Mouse (Mus musculus) liver, adult 2 months (tissue): ENCODE measurements at regions not wholly inside any gene's neighbourhood (a gene's known extent, or its start where the extent isn't known, plus 50 kb on each side); places are given as distances from the start of the nearest gene placed in this dataset.

ENCODE experiments used
- DNase-seq: peaks from one replicate; pipeline ENCODE4 v3.0.0-alpha.2; 2011; ENCODE audit warnings: low read depth, low spot score; ENCODE audit errors: extremely low read depth
- H3K27ac ChIP-seq: fragments of 200-500 bp; replicated peaks from 2 replicates; pipeline ENCODE4 v1.5.1; 2012; ENCODE audit warnings: low read depth, mild to moderate bottlenecking, control low read depth, inconsistent platforms, low read length; ENCODE audit not compliant: insufficient read depth
- H3K27me3 ChIP-seq: fragments of 200-500 bp; 2 replicates; pipeline ENCODE4 v1.6.1; 2012; ENCODE audit warnings: mild to moderate bottlenecking, moderate library complexity, low read length, inconsistent platforms; ENCODE audit not compliant: control insufficient read depth, insufficient read depth
- H3K36me3 ChIP-seq: fragments of 200-500 bp; 2 replicates; pipeline ENCODE4 v1.6.1; 2012; ENCODE audit warnings: low read length, inconsistent platforms; ENCODE audit not compliant: control insufficient read depth, insufficient read depth
- H3K4me1 ChIP-seq: fragments of 200-500 bp; 2 replicates; pipeline ENCODE4 v1.6.1; 2011; ENCODE audit warnings: low read length; ENCODE audit not compliant: control insufficient read depth, insufficient read depth
- H3K4me3 ChIP-seq: fragments of 200-500 bp; 2 replicates; pipeline ENCODE4 v1.5.1; 2011; ENCODE audit warnings: low read depth, mild to moderate bottlenecking, control low read depth, low read length, moderate library complexity; ENCODE audit not compliant: insufficient read depth
- H3K79me2 ChIP-seq: fragments of 200-500 bp; 2 replicates; pipeline ENCODE4 v1.6.1; 2012; ENCODE audit warnings: inconsistent platforms, mild to moderate bottlenecking, low read length, moderate library complexity; ENCODE audit not compliant: control insufficient read depth, insufficient read depth
- H3K9ac ChIP-seq: fragments of 200-500 bp; 2 replicates; pipeline ENCODE4 v1.6.1; 2012; ENCODE audit warnings: low read depth, mild to moderate bottlenecking, control low read depth, inconsistent platforms, low read length
- CTCF ChIP-seq: fragments of 200-500 bp; IDR thresholded peaks from 2 replicates; pipeline ENCODE4 v1.5.1; 2011; ENCODE audit warnings: low read depth, low read length, control low read depth
- POLR2A ChIP-seq: fragments of 200-500 bp; IDR thresholded peaks from 2 replicates; pipeline ENCODE4 v1.6.1; 2011; ENCODE audit warnings: low read length, control low read depth; ENCODE audit not compliant: insufficient read depth; ENCODE audit errors: extremely low read depth
- WGBS: fragments of 180-500 bp; shearing (Covaris S2); methylation state at CpG from one replicate; pipeline ENCODE4 v1.1.7; 2018; 5-methylcytosine and 5-hydroxymethylcytosine counted together

GRCm38 (mm10) chr13:110578159-110578558 is 183.3 kb downstream of the Plk2 start:
- WGBS = 68% methylated on average over 7 of the region's 7 CpGs
- H3K4me3 ChIP-seq = no peak overlapping the region
- H3K9ac ChIP-seq = no peak overlapping the region
- H3K36me3 ChIP-seq = no peaks in the 10 kb centered on the region
- H3K27ac ChIP-seq = no peak overlapping the region; the same call in 1 of the 2 replicates
- peak; percentile 74 for DNase-seq
- no peaks in the 10 kb centered on the region for H3K4me1 ChIP-seq
- no peaks in the 10 kb centered on the region for H3K79me2 ChIP-seq
- no peaks in the 10 kb centered on the region for H3K27me3 ChIP-seq
- no peak for TF ChIP-seq POLR2A
- TF ChIP-seq CTCF = no peak

GRCm38 (mm10) chr13:110580166-110580565 is 185.3 kb downstream of the Plk2 start:
- no peaks in the 10 kb centered on the region for H3K79me2 ChIP-seq
- no peaks in the 10 kb centered on the region for H3K4me1 ChIP-seq
- DNase-seq = no peak
- WGBS = 85% methylated on average over 4 of the region's 4 CpGs
- no peak overlapping the region for H3K9ac ChIP-seq
- TF ChIP-seq POLR2A = no peak
- no peak for TF ChIP-seq CTCF
- no peak overlapping the region for H3K27ac ChIP-seq
- no peaks in the 10 kb centered on the region for H3K27me3 ChIP-seq
- H3K36me3 ChIP-seq = no peaks in the 10 kb centered on the region
- H3K4me3 ChIP-seq = no peak overlapping the region

- 75% methylated on average over 5 of the region's 5 CpGs for WGBS
- Histone ChIP-seq H3K9ac (no peak overlapping the region), H3K4me1 (no peaks in the 10 kb centered on the region), H3K4me3 (no peak overlapping the region), H3K27ac (no peak overlapping the region), H3K27me3 (no peaks in the 10 kb centered on the region), H3K79me2 (no peaks in the 10 kb centered on the region), H3K36me3 (no peaks in the 10 kb centered on the region)
- DNase-seq = no peak
- TF ChIP-seq POLR2A (no peak), CTCF (no peak)
These were observed 185.7 kb downstream of the Plk2 start for GRCm38 (mm10) chr13:110580570-110580969.

DNA sequence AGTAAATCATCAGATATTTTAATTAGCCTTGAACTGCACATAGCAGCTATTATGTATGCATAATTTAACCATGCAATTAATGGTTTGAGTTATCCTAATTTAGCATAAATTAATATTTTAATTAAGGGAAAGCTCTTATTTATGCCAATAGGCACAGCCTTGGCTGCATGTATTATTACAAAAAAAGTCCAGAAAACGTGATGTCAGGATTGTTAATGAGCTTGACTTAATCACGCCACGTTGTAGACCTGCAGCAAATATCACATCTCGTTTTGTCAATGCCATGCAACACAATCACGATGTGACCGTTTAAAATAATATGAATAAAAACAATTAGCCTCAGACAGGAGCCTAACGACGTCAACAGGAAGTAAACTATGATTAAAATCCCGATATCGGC is 189.9 kb downstream of the Plk2 start:
- H3K79me2 ChIP-seq = no peaks in the 10 kb centered on the region
- no peak overlapping the region for H3K9ac ChIP-seq
- no peak overlapping the region for H3K4me3 ChIP-seq
- H3K4me1 ChIP-seq = no peaks in the 10 kb centered on the region
- DNase-seq = no peak
- H3K27ac ChIP-seq = no peak overlapping the region
- TF ChIP-seq CTCF (no peak), POLR2A (no peak)
- H3K27me3 ChIP-seq = no peaks in the 10 kb centered on the region
- WGBS = 72% methylated on average over 10 of the region's 10 CpGs
- H3K36me3 ChIP-seq = no peaks in the 10 kb centered on the region

DNA sequence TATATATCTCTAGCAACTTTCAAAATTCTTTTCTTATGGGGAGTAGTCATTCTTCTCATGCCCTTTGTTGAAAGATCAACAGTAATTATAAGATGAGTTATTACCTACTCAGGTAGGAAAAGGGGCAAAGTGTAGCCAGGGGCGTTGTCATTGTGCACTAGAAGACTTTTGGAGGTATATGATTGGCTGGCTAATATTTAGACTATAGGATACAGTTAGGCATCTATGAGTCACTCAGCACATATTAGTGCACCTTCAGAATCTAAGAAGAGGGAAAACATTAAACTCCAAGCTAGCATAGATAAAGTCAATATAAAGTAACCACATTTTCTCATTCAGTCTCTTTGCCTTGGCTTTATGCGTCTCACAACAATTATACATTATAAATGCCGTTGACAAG is 199.8 kb downstream of the Plk2 start:
- Histone ChIP-seq H3K79me2 (no peaks in the 10 kb centered on the region), H3K4me1 (no peaks in the 10 kb centered on the region; the same call in 1 of the 2 replicates), H3K36me3 (no peaks in the 10 kb centered on the region), H3K27ac (no peak overlapping the region), H3K27me3 (no peaks in the 10 kb centered on the region), H3K9ac (no peak overlapping the region), H3K4me3 (no peak overlapping the region)
- TF ChIP-seq POLR2A (no peak), CTCF (no peak)
- DNase-seq = no peak
- 94% methylated on average over 3 of the region's 3 CpGs for WGBS

DNA sequence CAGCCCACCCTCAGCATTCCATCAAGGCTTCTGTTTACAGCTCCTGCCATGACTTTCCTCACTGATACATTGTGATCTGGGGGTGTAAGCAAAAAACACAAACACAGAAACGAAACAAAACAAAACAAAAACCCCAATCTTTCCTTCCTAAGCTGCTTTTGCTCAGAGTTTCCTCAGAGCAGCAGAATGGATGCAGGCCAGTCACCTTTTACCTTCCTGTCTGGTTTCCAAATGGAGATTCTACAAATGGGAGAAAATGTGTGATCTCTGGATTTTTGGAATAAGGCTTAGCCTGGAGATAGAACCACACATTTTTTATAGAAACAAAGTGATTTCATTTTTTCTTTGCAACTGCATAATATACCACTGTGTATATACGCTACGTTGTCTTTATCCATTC is 204.8 kb downstream of the Plk2 start:
- Histone ChIP-seq H3K27me3 (no peaks in the 10 kb centered on the region), H3K4me1 (peaks cover 3% of the 10 kb centered on the region; the same call in 1 of the 2 replicates), H3K9ac (no peak overlapping the region), H3K79me2 (no peaks in the 10 kb centered on the region), H3K27ac (no peak overlapping the region), H3K36me3 (no peaks in the 10 kb centered on the region), H3K4me3 (no peak overlapping the region)
- TF ChIP-seq POLR2A (no peak), CTCF (no peak)
- DNase-seq = peak; percentile 62
- WGBS = 85% methylated on average over 3 of the region's 3 CpGs
